Mouse (Mus musculus) G1E (cell line): ENCODE results near the gene Adap1. TPM values are rescaled to one million over a fixed set of nuclear protein-coding genes. Genes with fewer than 3 reads are reported as not detected.

Source experiments
- ATAC-seq: 2 replicates; pipeline ENCODE4 v1.8.0; 2016; ENCODE audit warnings: mild to moderate bottlenecking; ENCODE audit not compliant: insufficient number of reproducible peaks, poor library complexity, low FRiP score, severe bottlenecking; ENCODE audit errors: extremely low read depth
- DNase-seq: peaks from one replicate; pipeline ENCODE4 v3.0.0; 2012; ENCODE audit warnings: low spot score
- H3K27me3 ChIP-seq: 2 replicates; pipeline ENCODE4 v1.6.1; 2012; ENCODE audit warnings: mild to moderate bottlenecking, low read length, inconsistent platforms; ENCODE audit not compliant: insufficient read depth
- H3K36me3 ChIP-seq: replicated peaks from 2 replicates; pipeline ENCODE3; 2012; ENCODE audit warnings: mild to moderate bottlenecking, inconsistent platforms
- H3K4me1 ChIP-seq: 2 replicates; pipeline ENCODE4 v1.6.1; 2012; ENCODE audit warnings: low read depth, low read length, inconsistent platforms, mixed read lengths; ENCODE audit not compliant: insufficient read depth
- H3K4me3 ChIP-seq: 2 replicates; pipeline ENCODE4 v1.5.1; 2012; ENCODE audit warnings: low read depth, mild to moderate bottlenecking, inconsistent platforms, low read length, moderate library complexity, mixed read lengths
- H3K9me3 ChIP-seq: replicated peaks from 2 replicates; pipeline ENCODE4 v1.6.1; 2012; ENCODE audit warnings: inconsistent platforms
- CTCF ChIP-seq: IDR thresholded peaks from 2 replicates; pipeline ENCODE4 v1.5.1; 2012; ENCODE audit warnings: low read depth, low read length, inconsistent platforms, mixed read lengths
- GATA1 ChIP-seq: IDR thresholded peaks from 2 replicates; pipeline ENCODE4 v1.6.1; 2012; ENCODE audit warnings: borderline replicate concordance, low read length, inconsistent platforms, mixed read lengths
- GATA2 ChIP-seq: IDR thresholded peaks from 2 replicates; pipeline ENCODE4 v1.6.1; 2012; ENCODE audit warnings: low read depth, low read length, inconsistent platforms, borderline replicate concordance
- POLR2AphosphoS5 ChIP-seq: IDR thresholded peaks from 2 replicates; pipeline ENCODE4 v1.6.1; 2012; ENCODE audit warnings: low read depth, low read length, inconsistent platforms; ENCODE audit not compliant: insufficient replicate concordance
- TAL1 ChIP-seq: conservative IDR thresholded peaks from 2 replicates; pipeline ENCODE4 v1.6.1; 2012; ENCODE audit warnings: low read depth, low read length, inconsistent platforms, mixed read lengths
- polyA plus RNA-seq: library from polyadenylated mRNA; stranded (reverse); fragments of >175 nt; gene quantifications from 2 replicates; pipeline ENCODE4 v1.2.3, GENCODE M21; 2012
- total RNA-seq, 2 experiments: library from RNA; stranded (forward) in 1 of 2; stranded (reverse) in 1 of 2; fragments of 200-1000 nt in 1 of 2; fragments of >200 nt in 1 of 2; fragmentation: Nextera tagmentation in 1 of 2; gene quantifications; 2 replicates each; pipeline ENCODE4 v1.2.3; 2014 to 2017

Adap1 gene
- total and polyA plus RNA-seq, 3 experiments, result 1.4 to 2.3 (median 1.8) TPM

GRCm38 (mm10) chr5:139333301-139334013 is 8.0 kb upstream of the Adap1 start:
- Histone ChIP-seq H3K36me3 (peaks cover 33% of the 10 kb centered on the region), H3K4me3 (no peak overlapping the region), H3K9me3 (no peaks in the 10 kb centered on the region), H3K4me1 (peaks cover 12% of the 10 kb centered on the region), H3K27me3 (peaks cover 25% of the 10 kb centered on the region)
- TF ChIP-seq GATA2, result no peak
- TF ChIP-seq POLR2AphosphoS5, result no peak
- TF ChIP-seq GATA1, result no peak
- no peak for TF ChIP-seq CTCF
- TF ChIP-seq TAL1, result no peak
- ATAC-seq (no peak), DNase-seq (no peak)

DNA sequence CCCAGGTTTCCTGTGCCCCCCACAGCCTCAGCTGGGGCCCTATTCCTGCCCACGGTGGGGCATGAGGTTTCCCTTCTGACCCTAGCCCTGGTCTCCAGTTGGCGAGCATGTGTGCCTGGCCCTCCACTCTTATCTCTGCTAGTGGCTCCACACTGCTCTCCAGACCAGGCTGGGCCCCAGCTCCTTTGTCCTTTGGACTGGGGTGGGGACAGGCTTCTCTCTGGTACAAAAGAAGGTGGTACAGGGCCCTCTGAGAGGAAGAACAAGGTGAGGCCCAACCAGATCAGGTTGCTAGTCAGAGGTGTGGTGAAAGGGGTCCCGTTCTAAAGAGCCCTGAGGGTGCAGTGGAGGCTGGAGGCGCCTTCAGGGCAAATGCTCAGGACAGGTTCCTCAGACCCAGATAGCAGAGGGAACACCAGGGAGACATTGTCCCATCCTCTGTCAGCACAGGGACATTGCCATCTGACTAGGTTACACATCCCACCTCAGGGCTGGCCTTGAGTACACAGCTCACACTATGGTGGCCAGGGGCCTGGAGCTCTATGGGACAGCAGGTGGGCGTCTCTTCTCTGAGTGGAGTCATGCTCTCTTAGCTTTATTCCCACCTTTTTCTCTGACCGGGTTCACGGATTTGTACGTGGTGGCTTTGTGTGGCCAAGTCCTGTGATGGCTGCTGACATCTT is 7.3 kb upstream of the Adap1 start:
- Histone ChIP-seq H3K36me3 (peaks cover 26% of the 10 kb centered on the region), H3K27me3 (peaks cover 29% of the 10 kb centered on the region), H3K4me3 (no peak overlapping the region), H3K9me3 (no peaks in the 10 kb centered on the region), H3K4me1 (peaks cover 11% of the 10 kb centered on the region)
- TF ChIP-seq POLR2AphosphoS5 (no peak), TAL1 (no peak), CTCF (no peak), GATA2 (no peak), GATA1 (no peak)
- ATAC-seq (no peak), DNase-seq (no peak)

- Histone ChIP-seq H3K4me1 (peaks cover 11% of the 10 kb centered on the region), H3K4me3 (no peak overlapping the region), H3K27me3 (peaks cover 38% of the 10 kb centered on the region), H3K36me3 (peaks cover 17% of the 10 kb centered on the region), H3K9me3 (no peaks in the 10 kb centered on the region)
- ATAC-seq (no peak; the same call in 1 of the 2 replicates), DNase-seq (peak; percentile 69)
- TF ChIP-seq POLR2AphosphoS5 (no peak), CTCF (peak; percentile 96), GATA1 (no peak), TAL1 (no peak), GATA2 (no peak)
These were observed 6.3 kb upstream of the Adap1 start for GRCm38 (mm10) chr5:139331742-139332141.

GRCm38 (mm10) chr5:139330766-139331165 is 5.3 kb upstream of the Adap1 start:
- ATAC-seq (no peak), DNase-seq (no peak)
- Histone ChIP-seq H3K9me3 (no peaks in the 10 kb centered on the region), H3K36me3 (peaks cover 9% of the 10 kb centered on the region), H3K4me1 (peaks cover 15% of the 10 kb centered on the region), H3K27me3 (peaks cover 48% of the 10 kb centered on the region), H3K4me3 (no peak overlapping the region)
- no peak for TF ChIP-seq GATA1
- no peak for TF ChIP-seq TAL1

GRCm38 (mm10) chr5:139327634-139328020 is 2.2 kb upstream of the Adap1 start:
- no peak for ATAC-seq

DNA sequence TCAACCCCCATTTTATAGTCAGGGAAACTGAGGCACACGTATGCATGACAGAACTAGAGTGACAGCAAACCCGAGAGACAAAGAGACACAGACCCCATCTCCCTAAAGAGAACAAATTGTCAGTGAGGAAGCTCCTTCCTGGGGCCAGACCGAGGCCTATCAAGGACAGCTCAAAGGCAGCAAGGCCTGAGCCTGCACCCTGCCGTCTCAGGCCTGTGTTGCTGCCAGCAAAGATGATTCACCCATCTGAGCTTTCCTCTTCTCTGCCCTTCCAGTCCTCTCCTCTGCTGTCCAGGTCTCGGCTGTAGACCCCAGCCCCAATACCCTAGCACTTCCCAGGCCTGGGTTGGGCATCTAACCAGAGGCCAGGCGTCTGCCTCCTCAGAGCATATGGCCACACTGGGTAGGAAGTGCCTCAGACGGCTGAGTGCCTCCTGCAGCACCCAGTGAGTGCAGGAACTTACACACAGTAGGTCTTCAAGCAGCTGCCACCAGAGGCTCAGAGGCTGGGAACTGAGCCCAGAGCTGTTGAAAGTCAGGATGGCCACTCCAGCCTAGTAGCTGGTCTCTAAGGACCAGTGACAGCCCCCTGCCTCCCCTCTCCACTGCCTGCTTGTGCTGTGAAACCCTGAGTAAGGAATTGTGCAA is 1.7 kb upstream of the Adap1 start:
- Histone ChIP-seq H3K4me3 (no peak overlapping the region), H3K4me1 (peaks cover 22% of the 10 kb centered on the region), H3K9me3 (no peaks in the 10 kb centered on the region; the same call in 1 of the 2 replicates), H3K27me3 (peaks cover 82% of the 10 kb centered on the region), H3K36me3 (no peaks in the 10 kb centered on the region)
- ATAC-seq, result no peak
- no peak for DNase-seq
- no peak for TF ChIP-seq CTCF
- TF ChIP-seq POLR2AphosphoS5, result no peak
- no peak for TF ChIP-seq GATA1
- TF ChIP-seq TAL1, result no peak
- no peak for TF ChIP-seq GATA2

More at GRCm38 (mm10) chr5:139327634-139328020, 2.2 kb upstream of the Adap1 start:
- peaks cover 77% of the 10 kb centered on the region for H3K27me3 ChIP-seq
- peaks cover 27% of the 10 kb centered on the region for H3K4me1 ChIP-seq
- no peaks in the 10 kb centered on the region; the same call in 1 of the 2 replicates for H3K9me3 ChIP-seq
- H3K4me3 ChIP-seq, result no peak overlapping the region
- H3K36me3 ChIP-seq, result no peaks in the 10 kb centered on the region
- TF ChIP-seq GATA1 (no peak), GATA2 (no peak), CTCF (no peak), POLR2AphosphoS5 (no peak), TAL1 (no peak)
- no peak for DNase-seq
